Mouse (Mus musculus) CD4-positive, CD25-positive, alpha-beta regulatory T cell, adult 2 months (primary cell): ENCODE measurements around the gene Myo10.

Experiments used
- DNase-seq: peaks from one replicate; pipeline ENCODE4 v3.0.0-alpha.2; 2012; ENCODE audit warnings: low read depth, low spot score

The Myo10 gene

DNA sequence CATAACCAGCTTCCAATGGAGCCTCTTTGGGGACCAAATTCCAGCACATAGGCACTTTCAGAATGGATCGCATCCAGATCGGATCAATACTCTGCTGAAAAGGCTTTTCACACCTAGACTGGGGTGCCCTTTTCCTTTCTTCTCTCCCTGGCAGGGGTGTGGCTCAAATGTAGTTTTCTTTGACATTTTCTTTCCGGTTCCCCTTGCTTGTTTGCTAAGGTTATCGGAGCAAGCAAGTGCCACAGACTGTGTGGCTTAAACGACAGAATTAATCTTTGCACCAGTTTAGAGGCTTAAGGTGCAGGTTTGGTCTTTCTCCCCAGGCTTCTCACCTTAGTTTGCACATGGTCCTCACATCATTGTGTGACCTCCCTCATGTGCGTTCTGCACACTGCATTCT, 11.1 kb upstream of the Myo10 start:
- DNase-seq: no peak

DNA sequence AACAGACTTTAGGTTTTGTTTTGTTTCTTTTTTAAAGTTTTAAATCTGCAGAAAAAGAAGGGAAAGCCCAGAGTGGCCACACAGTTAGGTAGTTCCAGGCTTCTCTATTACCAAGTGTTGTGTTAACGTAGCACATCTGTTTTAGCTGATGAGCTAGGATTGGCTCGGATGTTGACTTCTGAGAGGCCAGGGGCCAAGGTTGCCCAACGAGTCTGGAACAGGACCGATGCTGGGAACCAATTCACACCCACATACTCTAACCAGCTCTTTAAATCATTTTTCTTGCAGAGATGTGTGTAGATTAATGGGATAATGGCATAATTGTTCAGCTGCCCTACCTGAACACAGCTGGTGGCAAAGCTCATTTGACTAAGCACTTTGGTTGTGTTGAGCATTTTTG, 1.8 kb upstream of the Myo10 start:
- DNase-seq: no peak

DNA sequence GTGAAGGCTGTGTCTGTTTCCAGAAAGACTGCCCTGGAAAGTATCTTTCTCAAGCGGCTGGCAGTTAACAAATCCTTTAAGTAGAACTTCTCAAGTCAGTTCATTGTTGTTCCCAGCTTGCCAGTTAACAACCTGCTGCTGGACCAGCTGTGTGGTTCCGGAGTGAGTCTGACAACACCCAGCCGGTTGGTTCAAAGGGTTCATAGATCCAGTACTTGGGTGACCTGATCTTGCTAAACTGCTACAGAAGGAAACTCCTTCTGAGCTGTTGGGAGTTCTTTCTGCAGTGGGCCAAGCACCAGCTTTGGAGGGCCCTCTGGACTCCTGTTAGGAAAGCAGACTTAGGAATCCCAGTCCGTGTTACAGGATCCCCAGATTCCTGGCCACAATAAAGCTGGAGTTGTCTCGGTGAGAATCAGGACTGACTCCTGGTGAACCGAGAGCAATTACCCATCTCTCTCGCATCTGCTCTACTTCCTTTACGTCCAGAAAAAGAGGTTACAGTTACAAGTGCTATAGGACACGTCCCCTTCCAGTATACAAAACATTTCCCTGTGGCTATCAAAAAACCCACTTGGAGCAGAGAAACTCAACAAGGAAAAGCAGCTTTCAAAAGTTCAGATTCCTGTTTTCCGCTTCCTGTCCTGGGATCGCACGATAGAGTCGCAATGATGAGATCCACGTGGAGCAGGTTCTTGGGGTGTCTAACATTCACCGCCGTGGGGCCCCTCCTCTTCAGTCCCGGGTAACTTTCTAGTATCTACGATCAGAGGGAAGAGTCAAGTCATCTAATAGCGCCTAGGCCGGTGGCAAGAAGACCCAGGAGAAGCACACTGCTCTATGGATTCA, 750 bp upstream of the Myo10 start:
- peak; percentile 18 for DNase-seq

DNA sequence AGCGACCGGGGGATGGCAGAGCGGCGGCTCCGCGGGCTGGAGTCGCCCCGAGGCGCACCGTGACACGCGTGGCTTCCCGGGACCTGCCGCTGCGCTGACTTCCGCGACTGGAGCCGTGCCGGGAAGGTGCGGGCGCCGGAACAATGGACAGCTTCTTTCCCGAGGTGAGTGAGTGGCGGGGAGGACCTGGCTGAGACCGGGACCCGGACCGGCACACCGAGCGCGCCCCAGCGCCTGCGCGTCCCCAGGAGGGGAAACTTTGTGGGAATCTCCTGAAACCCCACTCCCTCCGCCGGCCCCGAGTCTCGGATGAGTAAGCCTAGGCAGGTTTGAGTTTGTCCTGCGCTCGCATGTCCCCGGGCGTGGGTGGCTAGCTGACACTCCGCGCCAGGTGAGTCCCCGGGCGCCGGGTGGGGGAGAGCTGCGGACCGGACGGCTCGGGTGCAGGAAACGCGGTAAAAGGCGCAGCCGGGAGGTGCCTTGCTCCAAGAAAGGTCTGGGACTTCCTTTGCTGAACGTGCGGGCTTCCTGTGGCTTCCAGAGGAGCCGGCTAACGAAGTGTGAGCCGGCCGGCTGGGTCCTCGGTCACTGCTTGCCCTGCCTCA, 644 bp downstream of the Myo10 start:
- peak; percentile 63 for DNase-seq

DNA sequence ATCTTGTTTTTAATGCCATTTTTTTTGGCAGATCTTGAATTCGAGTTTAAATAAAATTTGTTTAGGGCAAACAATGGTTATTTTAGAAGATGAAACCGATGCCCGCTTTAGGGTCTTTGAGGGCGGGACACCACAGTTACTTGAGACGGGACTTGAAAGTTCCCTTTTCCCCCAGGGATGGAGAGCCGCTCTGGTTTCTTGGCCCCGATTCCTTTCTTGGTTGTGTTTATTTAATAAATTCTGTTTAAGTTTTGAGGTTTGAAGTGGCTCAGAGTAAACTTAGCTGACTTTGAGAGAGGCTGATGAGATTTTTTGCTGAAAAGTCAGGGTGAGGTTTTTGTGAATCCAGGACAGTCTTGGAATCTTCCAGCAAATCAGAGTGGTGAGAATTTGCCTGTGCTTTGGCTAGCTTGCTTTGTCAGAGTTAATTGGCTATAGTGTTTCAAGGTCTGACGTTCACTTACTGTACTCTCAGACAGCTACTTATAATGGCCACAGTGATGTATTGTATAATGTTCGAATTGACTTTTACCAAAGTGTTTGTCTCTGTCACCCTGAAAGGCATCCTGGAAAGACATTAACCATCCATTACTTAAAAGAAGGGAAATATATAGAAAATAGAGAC, 1.3 kb downstream of the Myo10 start:
- DNase-seq: no peak

DNA sequence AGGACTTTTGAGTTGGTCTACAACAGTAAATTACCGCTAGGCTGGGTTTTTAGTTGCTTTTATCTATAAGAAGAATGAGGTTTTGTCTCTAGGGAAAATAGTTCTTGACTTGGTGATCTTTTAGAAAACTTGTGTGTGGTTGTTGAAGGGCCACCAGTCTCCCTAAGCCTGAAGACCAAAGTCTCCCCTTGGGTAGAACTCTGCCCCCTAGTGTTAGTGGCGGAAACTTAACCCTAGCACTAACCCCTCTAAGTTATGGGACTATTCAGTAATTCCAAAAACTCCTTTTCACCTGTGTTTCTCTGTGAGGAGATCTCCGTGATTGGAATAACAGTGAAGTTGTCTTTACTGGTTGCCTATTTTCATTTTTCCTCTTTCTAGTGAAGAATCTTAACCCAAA, 1.9 kb downstream of the Myo10 start:
- peak; percentile 73 for DNase-seq

DNA sequence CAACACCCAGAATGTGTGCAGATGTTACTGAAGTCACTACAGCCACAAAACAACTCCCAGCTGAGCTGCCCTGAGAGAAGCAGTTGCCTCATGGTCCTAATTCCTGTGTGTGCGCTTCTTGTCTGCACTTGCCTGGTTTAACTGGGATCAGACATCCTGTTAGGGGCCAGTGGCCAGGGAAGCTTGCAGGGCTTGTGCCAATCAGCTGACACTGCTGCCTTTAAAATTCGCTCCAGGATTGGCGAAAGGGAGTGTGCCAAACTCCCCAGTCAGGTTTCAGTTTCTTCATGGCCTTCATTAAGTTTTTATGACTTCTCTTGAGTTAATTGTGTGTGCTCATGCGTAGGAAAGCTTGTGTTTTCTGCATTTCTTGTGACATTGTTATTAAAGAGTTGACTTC, 3.1 kb downstream of the Myo10 start:
- no peak for DNase-seq

DNA sequence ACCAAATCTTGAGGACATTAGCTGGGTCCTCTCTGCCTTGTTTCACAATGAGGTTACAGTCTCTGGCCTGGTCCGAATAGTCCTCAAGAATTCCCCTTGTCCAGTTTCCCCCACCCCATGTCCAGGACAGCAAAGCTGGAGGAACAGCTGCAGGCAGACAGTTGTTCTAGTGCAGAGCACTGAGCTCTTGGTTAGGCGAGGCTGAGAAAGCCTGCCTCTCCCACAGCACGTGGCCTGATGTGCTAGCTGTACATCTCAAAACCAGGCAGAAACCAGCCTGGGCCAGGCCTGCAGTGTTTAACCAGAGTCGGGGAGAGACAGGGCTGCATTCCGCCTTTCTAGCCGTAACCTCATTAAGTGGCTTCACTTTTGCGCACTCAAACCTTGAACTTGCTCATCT, 4.7 kb downstream of the Myo10 start:
- DNase-seq: no peak

DNA sequence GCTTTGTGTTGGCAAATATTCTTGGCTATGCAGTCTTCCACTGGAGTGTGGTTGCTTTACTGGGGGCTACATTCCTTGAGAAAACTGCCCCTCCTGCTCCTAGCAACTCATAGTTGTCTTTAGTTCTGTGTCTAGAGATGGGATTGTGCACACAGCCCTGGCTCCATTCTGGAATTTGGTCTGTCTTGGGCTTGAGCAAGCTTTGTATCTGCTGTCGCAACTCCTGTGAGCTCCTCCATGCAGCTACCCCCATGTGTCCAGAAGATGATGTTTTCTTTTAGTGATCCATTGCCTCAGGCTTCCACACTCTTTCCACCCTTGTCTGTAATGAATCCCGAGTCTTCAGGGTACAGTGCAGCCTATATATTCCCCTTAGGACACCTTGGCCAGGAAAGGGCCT, 5.9 kb downstream of the Myo10 start:
- no peak for DNase-seq

DNA sequence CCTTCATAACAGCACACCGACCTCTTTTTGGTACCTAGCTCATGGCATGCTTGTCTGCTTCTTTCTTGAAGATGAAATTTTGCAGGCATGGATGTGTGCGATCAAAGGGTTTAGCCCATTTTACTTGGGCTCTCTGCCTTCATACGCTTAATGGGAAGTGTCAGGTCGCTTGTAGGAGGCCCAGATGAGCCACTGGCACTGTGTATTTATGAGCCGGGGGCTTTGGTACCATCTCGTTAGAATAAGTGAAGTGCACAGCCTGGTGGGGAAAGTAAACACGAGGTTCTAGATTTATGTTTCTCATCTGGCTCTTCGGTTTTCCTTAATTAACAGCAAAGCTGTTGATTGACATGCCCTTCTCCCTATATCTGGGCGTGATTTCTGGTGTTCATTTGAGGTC, 8.4 kb downstream of the Myo10 start:
- DNase-seq: no peak

DNA sequence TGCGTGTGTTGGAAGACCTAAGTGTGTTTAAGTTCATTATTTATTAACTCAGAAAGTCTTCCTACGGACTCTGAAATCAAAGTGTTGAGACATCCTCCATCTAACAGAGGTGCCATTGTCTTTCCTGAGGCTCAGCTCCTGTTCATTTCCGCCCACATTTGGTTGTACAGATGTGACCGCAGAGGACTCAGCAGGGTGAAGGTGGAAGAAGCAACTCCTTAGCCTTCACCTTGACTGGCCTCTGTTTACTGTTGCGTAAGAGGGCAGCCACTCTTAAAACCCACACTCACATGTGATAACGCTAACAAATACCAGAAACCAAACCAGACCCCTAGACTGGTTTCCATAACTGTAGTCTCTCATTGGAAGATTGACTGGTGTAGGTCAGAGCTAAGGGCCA, 9.0 kb downstream of the Myo10 start:
- no peak for DNase-seq

DNA sequence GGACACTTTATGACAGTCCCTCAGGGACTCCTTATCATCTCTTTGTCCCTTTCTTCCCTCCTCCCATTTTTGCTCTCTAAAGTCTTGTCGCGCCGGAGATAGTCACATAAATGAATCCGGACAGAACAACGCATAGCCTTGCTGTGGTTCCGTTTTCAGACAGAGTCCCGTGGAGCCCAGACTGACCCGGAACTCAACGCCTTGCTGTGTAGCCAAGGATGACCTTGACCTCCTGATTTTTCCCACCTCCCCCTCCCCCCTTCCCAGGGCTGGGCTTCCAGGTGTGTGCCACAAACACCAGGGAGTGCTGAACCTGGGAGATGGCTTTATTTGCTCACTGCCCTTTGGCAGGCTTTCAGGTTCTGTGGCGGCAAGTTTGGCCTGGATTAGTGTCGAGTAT, 10.6 kb downstream of the Myo10 start:
- no peak for DNase-seq

DNA sequence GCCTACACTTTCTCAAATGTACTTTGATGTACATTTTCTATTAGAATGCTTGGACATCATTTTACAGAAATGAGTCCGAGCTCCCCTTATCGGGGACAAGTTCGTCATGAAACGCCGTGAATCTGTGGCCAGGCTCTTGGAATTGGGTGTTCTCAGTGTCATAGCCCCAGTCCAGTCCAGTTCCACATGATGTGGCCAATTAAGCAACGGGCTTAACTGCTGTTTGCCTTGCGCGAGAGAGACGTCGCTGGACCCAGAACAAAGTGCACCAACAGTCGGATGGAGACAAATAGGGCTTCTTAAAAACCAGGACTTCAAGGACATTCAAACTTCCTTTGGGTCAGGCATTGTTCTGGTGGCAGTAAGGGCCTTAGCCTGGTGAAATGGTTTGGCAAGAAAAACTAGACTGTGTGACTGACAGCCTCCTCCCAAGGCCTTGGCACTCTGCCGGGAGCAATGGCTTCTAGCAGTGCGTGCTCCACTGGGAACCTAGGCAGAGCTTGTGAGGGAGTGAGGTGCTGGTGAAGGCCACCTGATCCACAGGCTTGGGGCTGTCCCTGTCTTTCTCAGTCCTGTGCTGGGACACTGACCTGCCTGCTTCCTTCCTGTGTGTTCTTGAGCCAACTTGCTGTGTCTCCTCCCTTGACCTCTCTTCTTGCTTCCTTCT, 11.5 kb downstream of the Myo10 start:
- no peak for DNase-seq

DNA sequence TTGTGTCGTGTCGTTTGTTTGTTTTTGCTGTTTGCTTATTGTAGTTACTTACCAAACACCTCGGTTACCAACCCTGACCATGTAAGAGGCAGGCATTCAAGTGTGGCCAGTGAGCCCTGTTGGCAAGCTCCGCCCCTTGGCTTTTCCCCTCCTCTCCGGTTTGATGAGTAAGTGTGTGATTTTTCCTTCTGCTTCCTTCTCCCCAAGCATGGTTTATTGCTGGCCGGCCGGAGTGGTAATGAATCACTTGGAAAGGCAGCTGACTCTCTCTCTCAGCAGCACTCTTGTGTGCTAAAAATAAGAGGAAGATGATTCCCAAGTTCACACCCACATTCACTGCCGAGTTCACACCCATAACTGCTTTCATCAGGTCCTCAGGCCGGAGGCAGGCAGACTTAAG, 15.4 kb downstream of the Myo10 start:
- DNase-seq: no peak

DNA sequence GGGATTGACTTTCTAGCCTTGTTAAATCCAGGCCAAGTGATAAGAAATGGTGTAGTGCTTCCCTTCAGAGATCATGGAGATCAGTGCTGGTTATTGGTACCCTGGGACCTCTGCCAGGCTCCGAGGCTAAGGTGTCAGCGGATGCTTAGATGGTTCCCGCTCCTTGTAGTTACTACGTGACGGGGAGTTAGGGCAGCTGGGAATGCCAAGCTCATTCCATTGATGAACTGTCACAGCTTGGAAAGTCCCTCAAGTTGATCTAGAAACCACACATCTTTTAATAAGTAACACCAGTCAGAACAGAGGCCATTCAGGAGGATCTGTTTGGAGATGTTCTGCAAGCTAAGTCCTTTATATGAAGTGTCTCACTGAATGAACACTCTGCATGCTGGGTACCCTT, 16.9 kb downstream of the Myo10 start:
- DNase-seq: no peak

DNA sequence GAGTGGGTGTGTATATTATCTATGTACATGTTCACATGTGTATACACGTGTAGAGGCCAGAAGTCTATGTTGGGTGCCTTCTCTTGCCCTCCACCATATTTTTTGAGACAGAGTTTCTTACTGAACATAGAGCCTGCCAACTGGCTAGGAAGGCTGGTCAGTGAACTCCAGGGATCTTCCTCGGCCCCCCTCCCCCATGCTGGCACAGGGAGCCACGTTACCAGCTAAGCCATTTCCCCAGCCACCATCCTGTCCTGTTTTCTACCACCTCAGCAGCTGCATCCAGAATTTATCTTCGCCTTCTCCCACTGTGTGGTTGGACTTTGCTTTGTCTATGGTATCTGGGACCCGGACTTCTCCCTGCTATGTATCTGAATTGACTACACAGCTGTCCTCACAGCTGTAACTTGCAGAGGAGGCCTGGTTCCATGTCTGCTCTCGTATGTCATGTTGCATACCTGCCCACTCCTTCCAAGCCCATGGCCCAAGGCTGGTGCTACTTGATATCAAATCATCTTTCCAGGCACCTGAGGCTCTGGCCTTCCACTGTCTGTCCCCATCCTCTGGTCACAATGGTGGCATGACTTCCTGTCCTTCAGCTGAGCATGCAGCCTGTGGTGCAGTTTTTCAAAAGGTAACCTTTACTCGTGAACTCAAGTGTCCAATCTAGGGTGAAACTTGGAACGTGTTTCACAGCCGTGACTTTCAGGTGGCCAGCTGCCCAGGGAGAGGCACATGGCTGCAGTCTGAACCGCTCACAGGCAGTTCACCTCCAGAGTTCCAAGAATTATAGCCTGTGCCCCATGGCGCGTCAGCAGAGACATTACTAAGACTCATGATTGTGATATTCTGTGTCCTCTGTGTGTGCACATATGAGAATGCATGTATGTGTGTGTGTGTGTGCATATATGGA, 18.8 kb downstream of the Myo10 start:
- no peak for DNase-seq

DNA sequence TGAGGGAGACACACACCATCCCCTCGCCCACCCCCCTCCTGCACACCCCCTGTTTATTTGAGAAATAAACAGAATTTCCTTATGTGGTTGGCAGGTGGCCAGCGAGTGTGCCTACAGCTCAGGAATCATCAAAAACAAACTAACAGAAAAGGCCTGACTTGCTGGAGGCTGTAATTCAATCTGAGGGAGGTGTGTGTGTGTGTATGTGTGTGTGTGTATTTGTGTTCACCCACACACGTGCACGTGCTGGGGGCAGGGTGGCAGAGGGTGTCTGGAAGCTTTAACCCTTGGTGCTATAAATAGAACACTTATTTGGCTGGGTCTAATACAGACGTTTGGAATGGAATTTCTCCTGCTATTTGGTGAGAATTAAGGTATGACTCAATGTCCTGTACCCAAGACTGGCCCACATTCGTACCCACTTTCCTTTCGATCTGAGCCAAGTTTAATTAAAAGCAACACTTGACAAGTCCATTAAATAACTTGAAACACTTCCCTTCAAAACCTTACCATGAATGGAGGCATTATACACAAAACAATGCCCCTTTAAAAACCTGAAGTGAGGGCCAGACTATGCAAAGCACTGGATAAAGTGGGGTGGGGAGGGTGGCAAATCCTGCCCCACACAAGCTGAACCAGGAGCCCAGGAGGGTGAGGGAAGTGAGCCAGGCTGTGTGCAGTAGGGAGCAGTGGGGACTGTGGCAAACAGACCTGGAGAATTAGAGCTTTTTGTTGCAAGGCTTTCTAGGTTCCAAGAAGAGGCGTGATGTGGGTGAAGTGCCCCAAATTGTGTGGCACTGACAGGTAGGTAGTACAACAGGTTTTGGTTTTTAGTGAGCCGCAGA, 20.1 kb downstream of the Myo10 start:
- DNase-seq: no peak

DNA sequence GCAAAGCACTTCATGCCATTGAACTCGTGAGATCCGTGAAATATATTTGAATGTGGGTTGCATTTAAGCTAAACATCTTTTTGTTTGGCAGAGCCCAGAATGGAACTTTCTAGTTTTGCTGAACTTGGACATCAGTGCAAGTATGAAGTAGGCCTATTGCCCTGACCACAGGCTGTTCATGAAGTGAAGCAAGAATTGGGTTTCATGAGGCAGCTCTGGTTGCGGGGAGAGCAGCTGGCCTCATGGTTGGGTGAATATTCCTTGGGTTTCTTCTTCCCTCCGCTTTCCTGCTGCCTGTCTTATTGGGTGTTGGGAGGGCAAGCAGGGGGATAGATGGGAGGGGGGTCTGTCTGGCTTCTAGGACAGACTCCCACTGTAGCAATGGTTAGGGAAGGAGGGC, 23.5 kb downstream of the Myo10 start:
- DNase-seq: no peak

DNA sequence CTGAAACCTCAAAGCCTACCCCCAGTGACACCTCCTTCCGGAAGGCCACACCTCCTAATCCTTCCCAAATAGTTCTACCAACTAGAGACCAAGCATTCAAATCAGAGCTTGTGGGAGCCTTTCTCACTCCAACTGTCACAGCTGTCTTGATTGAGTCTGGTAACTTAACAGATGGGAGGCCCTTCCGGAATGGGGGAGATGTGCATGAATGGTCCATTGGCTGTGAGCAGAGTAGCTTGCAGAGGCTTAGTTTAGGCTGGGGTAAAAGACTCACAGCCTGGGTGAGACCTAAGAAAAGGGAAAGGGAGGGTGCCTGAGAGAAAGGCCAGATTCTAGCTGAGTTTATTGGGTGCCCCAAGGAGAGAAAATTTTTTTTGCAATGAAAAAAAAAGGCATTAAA, 26.0 kb downstream of the Myo10 start:
- DNase-seq: no peak

DNA sequence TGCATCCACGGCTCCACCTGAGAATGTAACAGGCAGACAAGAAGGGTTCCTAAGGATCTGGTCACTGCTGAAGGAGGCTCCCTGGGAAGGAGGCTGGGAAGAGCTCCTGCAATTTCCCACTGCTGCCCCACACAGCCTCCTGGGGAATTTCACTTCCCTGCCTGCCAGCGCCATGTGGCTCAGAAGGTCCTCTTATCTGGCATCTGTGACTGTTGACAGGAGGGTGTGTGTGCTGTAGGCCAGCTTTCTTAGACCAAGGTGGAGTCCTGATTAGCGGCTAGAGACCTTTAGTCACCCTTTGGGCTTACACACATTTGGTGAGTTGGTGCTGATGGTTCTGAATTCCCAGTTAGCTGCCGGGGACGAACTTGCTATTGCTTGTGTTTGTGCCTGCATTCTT, 28.0 kb downstream of the Myo10 start:
- DNase-seq: no peak

DNA sequence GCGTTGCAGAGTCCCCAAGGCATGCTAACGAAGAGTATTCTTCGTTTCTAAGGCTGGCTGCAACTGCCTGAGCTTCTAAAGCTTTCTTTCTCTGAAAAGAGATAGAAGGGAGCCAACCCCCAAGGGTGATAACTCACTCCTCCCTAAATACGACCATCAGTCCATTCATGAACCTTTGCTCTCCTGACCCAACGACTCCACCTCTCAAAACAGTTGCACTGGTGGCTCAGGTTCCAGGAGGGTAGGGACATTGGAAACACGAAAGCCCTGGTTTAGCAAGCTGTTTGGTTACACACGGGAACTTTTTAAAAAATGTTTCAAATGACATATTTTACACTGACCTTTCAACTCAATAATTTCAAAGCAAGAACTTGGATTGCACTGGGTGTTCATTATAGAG, 29.5 kb downstream of the Myo10 start:
- no peak for DNase-seq
